Mouse (Mus musculus) spleen, adult 2 months (tissue): ENCODE measurements around the gene Hus1.

Experiments used
- CTCF ChIP-seq: fragments of 200-500 bp; IDR thresholded peaks from 2 replicates; pipeline ENCODE4 v1.5.1; 2011; ENCODE audit warnings: mild to moderate bottlenecking, inconsistent platforms; ENCODE audit not compliant: insufficient read depth, insufficient read length, insufficient replicate concordance; ENCODE audit errors: extremely low read depth
- POLR2A ChIP-seq: fragments of 200-500 bp; IDR thresholded peaks from 2 replicates; pipeline ENCODE4 v1.6.1; 2011; ENCODE audit warnings: low read depth, low read length, inconsistent platforms

GRCm38 (mm10) chr11:9048011-9048702 lies 37.2 kb upstream of the Hus1 start, which contains the start of gene Gm11992:
- no peak for TF ChIP-seq CTCF
- TF ChIP-seq POLR2A: no peak
